Mouse (Mus musculus): Measurements from ENCODE around the gene Riok1.
A peak's percentile ranks its signal among the peaks of the same experiment; 100 is the strongest.

The Riok1 gene

GRCm38 (mm10) chr13:38064854-38065663 lies 28.3 kb downstream of the Riok1 start:
- peak; percentile 33 for DNase-seq

DNA sequence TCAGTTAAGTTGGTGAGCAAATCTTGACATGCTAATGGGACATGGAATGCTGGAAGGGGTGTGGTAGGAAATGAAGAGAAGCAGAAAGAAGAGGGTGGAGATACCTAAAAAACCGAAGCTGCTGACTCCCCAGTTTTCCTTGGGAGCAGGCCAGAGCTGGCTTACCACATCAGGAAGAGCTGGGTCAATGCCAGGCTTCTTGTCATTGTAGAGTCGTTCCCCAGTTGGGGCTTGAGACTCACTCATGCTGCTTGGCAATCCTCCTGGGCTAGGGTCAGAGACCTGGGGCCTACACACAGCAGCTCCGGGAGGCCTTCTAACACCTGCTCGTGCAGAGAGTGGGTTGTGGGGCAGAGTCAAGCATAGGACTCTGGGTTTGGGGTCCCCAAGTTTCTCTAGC lies 34.1 kb downstream of the Riok1 start:
- no peak for DNase-seq

- DNase-seq: no peak
Observed at GRCm38 (mm10) chr13:38073374-38074307, 36.8 kb downstream of the Riok1 start.

- DNase-seq: no peak
Observed at GRCm38 (mm10) chr13:38074404-38074803, 37.6 kb downstream of the Riok1 start.

DNA sequence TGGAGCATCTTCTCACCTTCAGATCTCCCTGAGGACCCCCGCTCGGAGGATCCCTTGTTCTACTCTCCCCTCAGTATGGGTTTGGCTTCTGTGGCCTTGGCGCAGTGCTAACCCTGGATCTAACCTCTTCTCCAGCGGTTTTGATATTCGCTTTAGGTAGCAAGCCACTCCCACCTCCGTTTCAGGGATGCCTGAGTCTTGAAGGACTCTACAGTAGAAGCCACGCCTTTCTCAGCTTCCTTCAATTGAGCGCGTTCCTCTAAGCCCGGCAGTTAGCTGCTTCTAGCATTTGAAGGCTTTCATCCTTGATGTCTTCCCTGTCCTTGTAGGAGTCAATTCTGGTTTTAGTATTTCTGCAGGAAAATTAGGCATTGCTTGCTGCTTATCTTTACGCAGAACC lies 40.3 kb downstream of the Riok1 start:
- peak; percentile 10 for DNase-seq

GRCm38 (mm10) chr13:38078836-38079235 lies 42.0 kb downstream of the Riok1 start:
- DNase-seq: no peak

DNA sequence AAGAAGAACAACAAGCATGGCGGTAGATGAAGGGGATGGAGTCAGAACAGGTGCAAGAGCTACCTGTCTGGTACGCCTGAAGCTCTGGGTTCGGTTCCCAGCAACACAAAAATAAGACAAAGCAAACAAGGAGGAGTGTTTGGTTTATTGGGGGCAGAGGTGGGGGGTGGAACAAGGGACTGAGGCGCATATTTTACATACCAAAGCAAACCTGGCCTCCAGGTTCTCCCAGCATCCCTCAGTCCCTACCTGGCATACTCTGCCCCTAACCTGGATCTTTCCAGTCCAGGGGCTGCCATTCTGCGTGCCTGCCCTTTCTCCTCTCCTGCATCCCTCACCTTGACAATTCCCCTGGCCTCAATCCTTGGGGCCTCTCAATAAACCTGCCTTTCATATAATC lies 42.6 kb downstream of the Riok1 start:
- no peak for DNase-seq

GRCm38 (mm10) chr13:38080014-38080413 lies 43.2 kb downstream of the Riok1 start:
- DNase-seq: no peak

GRCm38 (mm10) chr13:38080725-38081124 lies 43.9 kb downstream of the Riok1 start:
- no peak for DNase-seq

DNA sequence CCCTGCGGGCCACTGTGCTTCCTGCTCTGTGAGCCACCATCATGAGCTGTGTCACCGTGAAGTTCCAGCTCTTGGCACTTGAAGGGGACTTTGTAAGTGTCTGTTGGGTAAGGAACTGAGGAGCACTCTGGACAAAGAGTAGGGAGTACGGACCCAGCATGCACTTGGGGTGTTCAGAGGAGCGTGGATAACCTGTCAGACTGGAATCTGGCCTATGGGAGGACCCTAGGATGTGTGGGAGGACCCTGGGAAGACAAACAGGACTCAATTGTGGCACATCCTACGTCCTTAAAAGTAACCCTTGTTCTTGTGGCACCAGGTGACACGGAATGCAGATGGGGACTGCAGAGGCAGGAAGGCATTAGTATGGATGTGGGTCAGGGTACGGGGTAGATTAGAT lies 44.4 kb downstream of the Riok1 start:
- no peak for DNase-seq

DNA sequence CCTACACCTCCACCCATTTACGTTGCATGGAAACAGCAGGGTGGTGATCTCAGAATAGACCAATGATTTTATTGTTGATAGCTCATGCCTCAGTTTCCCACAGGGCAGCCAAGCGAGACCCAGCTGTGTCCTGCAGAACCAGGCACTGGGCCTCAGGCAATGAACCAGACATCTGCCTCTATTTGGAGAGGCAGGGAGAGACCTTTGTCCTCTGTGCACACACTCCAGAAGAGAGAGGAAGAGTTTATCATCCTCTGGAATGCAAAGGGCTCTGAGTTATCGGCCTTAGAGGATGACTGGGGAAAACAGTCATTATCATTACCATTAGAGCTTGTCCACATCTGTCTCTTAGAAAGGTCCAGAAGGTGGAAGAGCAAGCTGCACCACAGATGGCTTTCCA lies 49.9 kb downstream of the Riok1 start:
- DNase-seq: no peak

DNA sequence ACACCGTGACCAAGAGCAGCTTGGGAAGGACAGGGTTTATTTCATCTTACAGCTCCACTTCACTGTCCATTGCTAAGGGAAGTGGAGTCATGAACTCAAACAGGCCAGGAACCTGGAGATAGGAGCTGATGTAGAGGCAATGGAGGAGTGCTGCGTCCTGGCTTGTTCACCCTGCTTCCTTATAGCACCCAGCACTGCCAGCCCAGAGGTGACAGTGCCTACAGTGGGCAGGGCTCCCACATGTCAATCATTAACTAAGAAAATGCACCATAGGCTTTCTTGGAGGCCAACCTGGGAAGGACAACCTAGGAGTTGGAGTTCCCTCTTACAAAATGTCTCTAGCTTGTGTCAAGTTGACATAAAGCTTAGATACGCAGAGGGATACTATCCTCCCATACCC lies 51.2 kb downstream of the Riok1 start:
- no peak for DNase-seq

DNA sequence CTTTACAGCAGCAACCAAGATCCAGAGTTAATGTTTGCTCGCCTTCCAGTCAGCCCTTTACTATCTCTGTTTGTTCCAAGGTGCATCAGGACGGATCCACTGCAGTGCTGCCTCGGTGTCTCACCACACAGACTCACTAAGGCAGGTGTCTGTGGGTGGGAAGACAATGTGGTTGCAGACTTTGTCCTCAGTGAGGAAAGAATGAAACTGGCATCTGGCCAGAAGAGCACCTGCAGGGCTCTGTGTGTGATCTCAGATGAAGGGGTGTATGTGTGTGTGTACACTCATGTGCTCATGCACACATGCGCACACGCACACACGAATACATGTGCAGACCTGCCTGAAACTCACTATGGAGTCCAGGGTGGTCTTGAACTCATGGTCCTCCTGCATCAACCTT lies 52.7 kb downstream of the Riok1 start:
- DNase-seq: peak; percentile 9

DNA sequence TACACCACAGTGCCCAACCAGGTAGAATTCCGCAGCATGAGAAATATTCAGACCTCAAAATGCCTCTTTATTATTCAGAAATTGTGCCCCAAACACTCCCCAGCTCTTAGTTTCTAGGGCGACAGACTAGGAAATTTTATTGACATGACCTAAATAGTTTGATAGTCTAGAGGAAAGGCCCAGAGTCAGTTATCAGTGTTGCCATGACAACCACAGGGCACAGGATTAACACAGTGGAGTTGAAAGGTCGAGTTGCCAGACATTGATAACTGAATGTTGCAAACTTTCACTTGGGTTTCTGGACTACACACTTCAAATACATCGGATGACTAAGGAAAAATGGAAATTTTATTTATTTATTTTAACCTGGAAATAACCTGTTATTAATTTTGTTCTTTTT lies 53.1 kb downstream of the Riok1 start:
- DNase-seq: no peak

- no peak for DNase-seq
Observed at GRCm38 (mm10) chr13:38096207-38096606, 59.4 kb downstream of the Riok1 start.

- DNase-seq: no peak
Observed at GRCm38 (mm10) chr13:38103406-38103805, 66.6 kb downstream of the Riok1 start.

GRCm38 (mm10) chr13:38104501-38104900 lies 67.7 kb downstream of the Riok1 start:
- DNase-seq: no peak

- no peak for DNase-seq
Observed at GRCm38 (mm10) chr13:38109081-38109480, 72.3 kb downstream of the Riok1 start.
